Mouse (Mus musculus): ENCODE measurements at regions not wholly inside any gene's neighbourhood (a gene's known extent, or its start where the extent isn't known, plus 50 kb on each side); places are given as distances from the start of the nearest gene placed in this dataset.
"Not testable (repeated sequence)": the region's sequence is repeated elsewhere in the genome, so short reads cannot be mapped to it uniquely, and the experiment has no call there.

GRCm38 (mm10) chr3:56965444-56965843 is 336.3 kb downstream of the Tm4sf1 start:
- Histone ChIP-seq H3K4me1 (replicated peaks) (peaks cover 7% of the 10 kb centered on the region), H3K4me3 (no peak overlapping the region), H3K4me2 (no peak overlapping the region), H3K27ac (replicated peaks) (no peak overlapping the region), H3K9me3 (no peaks in the 10 kb centered on the region), H3K36me3 (no peaks in the 10 kb centered on the region), H3K9ac (no peak overlapping the region), H3K27me3 (no peaks in the 10 kb centered on the region)
- no peak for ATAC-seq (ENCODE audit: low FRiP score, low read depth)
- WGBS, result 88% methylated on average over 2 of the region's 2 CpGs

DNA sequence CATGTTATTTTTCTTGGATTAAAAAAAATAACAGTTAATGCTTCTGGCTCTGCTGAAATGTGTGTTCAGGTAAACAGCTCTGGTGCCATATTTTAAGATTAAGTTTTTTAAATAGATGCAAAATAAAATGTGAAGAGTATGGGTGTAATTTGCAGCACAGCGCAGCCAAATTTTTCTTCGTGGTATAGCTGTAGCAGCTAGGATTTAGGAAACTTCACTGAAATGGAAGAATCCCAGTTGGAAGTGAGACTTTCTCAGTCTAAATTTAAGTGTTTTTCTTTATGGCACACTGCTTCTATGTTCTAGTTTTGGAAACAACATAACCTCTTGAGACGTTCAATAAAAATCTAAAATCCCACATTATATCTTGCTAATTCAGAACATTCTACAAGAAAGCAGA is 337.6 kb downstream of the Tm4sf1 start:
- 92% methylated on average over 3 of the region's 3 CpGs for WGBS
- no peak overlapping the region for H3K9ac ChIP-seq
- H3K4me1 ChIP-seq (replicated peaks), result peaks cover 7% of the 10 kb centered on the region
- ATAC-seq (ENCODE audit: low FRiP score, low read depth), result no peak
- H3K27me3 ChIP-seq, result no peaks in the 10 kb centered on the region
- no peak overlapping the region for H3K4me2 ChIP-seq
- no peaks in the 10 kb centered on the region for H3K9me3 ChIP-seq
- no peaks in the 10 kb centered on the region for H3K36me3 ChIP-seq
- no peak overlapping the region for H3K27ac ChIP-seq (replicated peaks)
- no peak overlapping the region for H3K4me3 ChIP-seq

- Histone ChIP-seq H3K36me3 (no peaks in the 10 kb centered on the region), H3K4me3 (no peak overlapping the region), H3K27me3 (no peaks in the 10 kb centered on the region), H3K27ac (replicated peaks) (peak overlapping the region; percentile 17; the same call in 1 of the 2 replicates), H3K4me2 (no peak overlapping the region), H3K4me1 (replicated peaks) (peaks cover 7% of the 10 kb centered on the region), H3K9ac (no peak overlapping the region), H3K9me3 (no peaks in the 10 kb centered on the region)
- WGBS, result 83% methylated on average over 3 of the region's 3 CpGs
- no peak for ATAC-seq (ENCODE audit: low FRiP score, low read depth)
Observed at GRCm38 (mm10) chr3:56963251-56963650, 338.5 kb downstream of the Tm4sf1 start.

DNA sequence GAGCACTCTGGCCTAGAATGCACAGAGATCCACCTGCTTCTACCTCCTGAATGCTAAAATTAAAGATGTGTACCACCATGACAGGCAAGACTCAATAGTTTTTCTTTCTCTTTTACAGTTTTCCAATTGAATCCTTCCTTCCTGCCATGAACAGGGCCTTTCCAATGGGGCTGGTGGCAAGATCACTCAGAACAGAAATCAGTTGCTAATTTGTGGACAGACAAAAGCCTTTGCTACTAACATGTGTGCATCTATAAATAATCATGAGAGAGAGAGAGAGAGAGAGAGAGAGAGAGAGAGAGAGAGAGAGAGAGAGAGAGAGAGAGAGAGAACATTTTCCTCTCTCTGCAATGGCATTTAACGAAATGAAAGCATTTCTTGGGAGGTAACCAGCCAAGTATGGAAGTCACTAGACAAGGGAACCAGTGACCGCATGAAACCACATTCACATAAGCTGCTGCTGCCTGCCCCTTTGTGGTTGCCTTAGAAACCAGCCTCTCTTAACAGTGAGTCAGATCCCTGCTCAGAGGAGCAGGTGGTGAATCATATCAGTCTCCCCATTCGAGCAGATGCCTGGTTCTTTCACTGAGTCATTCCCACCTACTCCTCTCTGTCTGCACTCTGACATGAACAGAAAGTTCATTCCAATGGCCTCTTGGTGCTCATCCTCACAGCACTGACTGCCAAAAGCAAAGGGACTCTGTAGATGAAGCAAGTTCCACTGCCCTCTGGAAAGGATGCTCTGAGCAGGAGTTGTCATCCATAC is 339.4 kb downstream of the Tm4sf1 start:
- H3K27ac ChIP-seq (replicated peaks), result peak overlapping the region; percentile 17; the same call in 1 of the 2 replicates

DNA sequence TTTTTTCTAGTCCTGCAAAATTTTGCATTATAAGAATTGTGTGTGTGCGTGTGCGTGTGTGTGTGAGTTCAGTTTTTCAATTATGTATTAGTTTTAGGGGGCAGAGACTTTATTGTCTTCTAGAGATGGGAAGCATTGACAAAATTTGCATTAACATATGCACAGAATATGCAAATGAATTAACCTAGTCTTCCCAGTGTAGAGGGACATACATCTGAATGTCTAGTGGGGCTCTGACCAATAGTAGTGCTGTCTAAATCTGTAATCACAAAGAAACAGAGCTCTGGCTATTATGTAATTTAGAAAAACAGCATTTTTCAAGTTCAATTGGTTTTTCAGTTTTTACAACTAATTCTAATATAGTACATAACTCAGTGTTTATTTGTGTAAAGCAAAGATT is 344.8 kb downstream of the Tm4sf1 start:
- H3K9me3 ChIP-seq, result no peaks in the 10 kb centered on the region
- no peak overlapping the region for H3K4me2 ChIP-seq
- peaks cover 13% of the 10 kb centered on the region for H3K4me1 ChIP-seq (replicated peaks)
- no peaks in the 10 kb centered on the region for H3K36me3 ChIP-seq
- H3K27ac ChIP-seq (replicated peaks), result no peak overlapping the region
- H3K4me3 ChIP-seq, result no peak overlapping the region
- H3K9ac ChIP-seq, result no peak overlapping the region
- H3K27me3 ChIP-seq, result no peaks in the 10 kb centered on the region
- no peak for ATAC-seq (ENCODE audit: low FRiP score, low read depth)
- 64% methylated on average over 2 of the region's 2 CpGs for WGBS

More for the DNA sequence above, 339.4 kb downstream of the Tm4sf1 start:
- H3K27me3 ChIP-seq, result no peaks in the 10 kb centered on the region
- H3K9me3 ChIP-seq, result no peaks in the 10 kb centered on the region
- H3K4me3 ChIP-seq, result no peak overlapping the region
- WGBS, result 14% methylated on average over 3 of the region's 3 CpGs
- peak; percentile 91 for ATAC-seq (ENCODE audit: low FRiP score, low read depth)
- no peak overlapping the region for H3K9ac ChIP-seq
- peaks cover 11% of the 10 kb centered on the region for H3K4me1 ChIP-seq (replicated peaks)
- no peak overlapping the region for H3K4me2 ChIP-seq
- H3K36me3 ChIP-seq, result no peaks in the 10 kb centered on the region

- ATAC-seq (ENCODE audit: low FRiP score, low read depth), result 0 out of 2 replicates have a peak, but pooled peaks have one; percentile 33
- Histone ChIP-seq H3K4me2 (no peak overlapping the region), H3K9me3 (no peaks in the 10 kb centered on the region), H3K9ac (no peak overlapping the region), H3K27me3 (no peaks in the 10 kb centered on the region), H3K4me1 (replicated peaks) (peaks cover 13% of the 10 kb centered on the region), H3K36me3 (no peaks in the 10 kb centered on the region), H3K27ac (replicated peaks) (peak overlapping the region; percentile 52), H3K4me3 (no peak overlapping the region)
- WGBS, result 20% methylated on average over 2 of the region's 2 CpGs
Observed at GRCm38 (mm10) chr3:56955799-56956121, 346.0 kb downstream of the Tm4sf1 start.

DNA sequence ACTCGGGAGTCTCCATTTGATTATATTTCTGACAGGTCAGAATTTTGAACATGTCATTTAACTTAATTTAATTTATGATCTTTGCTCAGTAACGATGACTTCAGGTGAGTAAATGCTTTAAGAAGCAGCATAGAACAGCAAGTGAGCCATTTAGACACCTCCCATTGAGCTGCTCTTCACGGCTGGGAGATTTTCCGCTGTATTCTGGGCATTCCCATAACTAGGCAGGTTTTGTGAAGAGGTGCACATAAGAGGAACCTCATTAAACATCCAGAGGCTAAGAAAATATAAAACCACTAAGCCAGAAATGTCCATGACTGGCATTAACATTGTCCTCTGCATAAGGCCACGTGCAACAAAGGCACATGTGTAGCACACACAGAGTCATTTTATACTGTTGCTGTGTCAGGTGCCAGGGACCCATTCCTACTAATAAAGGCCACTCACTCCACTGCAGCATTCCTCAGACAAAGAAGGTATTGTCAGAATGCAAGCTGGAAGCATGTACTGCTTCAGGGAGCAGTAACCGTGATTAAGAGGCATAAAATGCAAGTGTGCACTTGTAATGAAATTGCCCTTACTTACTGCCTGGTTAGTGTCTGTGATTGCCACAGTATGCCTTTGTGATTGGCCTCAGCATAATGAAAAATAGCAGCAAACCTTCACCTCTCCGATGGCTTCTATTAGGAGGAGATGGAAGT is 346.5 kb downstream of the Tm4sf1 start:
- no peaks in the 10 kb centered on the region for H3K36me3 ChIP-seq
- 22% methylated on average over 7 of the region's 7 CpGs for whole genome bisulfite sequencing
- H3K9ac ChIP-seq, result no peak overlapping the region
- no peak overlapping the region for H3K4me3 ChIP-seq
- H3K4me1 ChIP-seq (replicated peaks), result peaks cover 13% of the 10 kb centered on the region
- peak overlapping the region; percentile 52 for H3K27ac ChIP-seq (replicated peaks)
- no peaks in the 10 kb centered on the region for H3K9me3 ChIP-seq
- no peak overlapping the region for H3K4me2 ChIP-seq
- no peaks in the 10 kb centered on the region for H3K27me3 ChIP-seq
- ATAC-seq (ENCODE audit: low FRiP score, low read depth), result peak; percentile 82; the same call in 1 of the 2 replicates

- not testable (repeated sequence) for H3K9me3 ChIP-seq; H3K4me2 ChIP-seq; H3K4me3 ChIP-seq; ATAC-seq (ENCODE audit: low FRiP score, low read depth); H3K4me1 ChIP-seq (replicated peaks); H3K27me3 ChIP-seq; H3K9ac ChIP-seq; H3K36me3 ChIP-seq; H3K27ac ChIP-seq (replicated peaks)
- WGBS, result no CpG with 5 or more reads among the region's 1 CpGs
Observed at GRCm38 (mm10) chr3:56942557-56942956, 359.2 kb downstream of the Tm4sf1 start.

GRCm38 (mm10) chr3:56928940-56929339 is 372.8 kb downstream of the Tm4sf1 start:
- not testable (repeated sequence) for ATAC-seq (ENCODE audit: low FRiP score, low read depth); H3K27me3 ChIP-seq; H3K4me3 ChIP-seq

GRCm38 (mm10) chr3:56898491-56898890 is 403.3 kb downstream of the Tm4sf1 start:
- no peaks in the 10 kb centered on the region for H3K9me3 ChIP-seq

More at GRCm38 (mm10) chr3:56928940-56929339, 372.8 kb downstream of the Tm4sf1 start:
- not testable (repeated sequence) for H3K9ac ChIP-seq; H3K4me1 ChIP-seq (replicated peaks); H3K27ac ChIP-seq (replicated peaks); H3K9me3 ChIP-seq; H3K36me3 ChIP-seq; H3K4me2 ChIP-seq
- WGBS, result 94% methylated on average over 1 of the region's 2 CpGs

DNA sequence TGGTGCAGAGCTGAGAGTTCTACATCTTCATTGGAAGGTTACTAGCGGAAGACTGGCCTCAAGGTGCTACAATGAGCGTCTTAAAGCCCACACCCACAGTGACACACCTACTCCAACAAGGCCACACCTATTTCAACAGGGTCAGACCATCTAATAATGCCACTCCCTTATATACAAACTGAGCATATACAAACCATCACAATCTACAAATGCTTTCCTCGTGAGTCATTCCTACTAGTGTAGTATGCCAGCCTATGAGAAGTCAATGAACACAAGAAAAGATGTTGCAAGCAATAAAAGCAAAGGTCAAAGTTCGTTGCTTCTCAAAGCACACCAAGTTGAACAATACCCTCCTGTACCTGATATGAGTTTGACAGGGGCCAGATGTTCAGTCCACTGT is 424.7 kb downstream of the Tm4sf1 start:
- H3K9ac ChIP-seq, result no peak overlapping the region
- no peaks in the 10 kb centered on the region for H3K36me3 ChIP-seq
- no peak overlapping the region for H3K4me2 ChIP-seq
- no peak for ATAC-seq (ENCODE audit: low FRiP score, low read depth)
- H3K4me3 ChIP-seq, result no peak overlapping the region
- no peaks in the 10 kb centered on the region for H3K27me3 ChIP-seq
- H3K27ac ChIP-seq (replicated peaks), result no peak overlapping the region
- H3K4me1 ChIP-seq (replicated peaks), result no peaks in the 10 kb centered on the region
- no peaks in the 10 kb centered on the region for H3K9me3 ChIP-seq
- 88% methylated on average over 4 of the region's 4 CpGs for WGBS

More at GRCm38 (mm10) chr3:56898491-56898890, 403.3 kb downstream of the Tm4sf1 start:
- Histone ChIP-seq H3K4me3 (no peak overlapping the region), H3K9ac (no peak overlapping the region), H3K4me1 (replicated peaks) (no peaks in the 10 kb centered on the region), H3K4me2 (no peak overlapping the region), H3K27ac (replicated peaks) (no peak overlapping the region), H3K27me3 (no peaks in the 10 kb centered on the region), H3K36me3 (no peaks in the 10 kb centered on the region)
- 85% methylated on average over 2 of the region's 2 CpGs for WGBS
- no peak for ATAC-seq (ENCODE audit: low FRiP score, low read depth)

DNA sequence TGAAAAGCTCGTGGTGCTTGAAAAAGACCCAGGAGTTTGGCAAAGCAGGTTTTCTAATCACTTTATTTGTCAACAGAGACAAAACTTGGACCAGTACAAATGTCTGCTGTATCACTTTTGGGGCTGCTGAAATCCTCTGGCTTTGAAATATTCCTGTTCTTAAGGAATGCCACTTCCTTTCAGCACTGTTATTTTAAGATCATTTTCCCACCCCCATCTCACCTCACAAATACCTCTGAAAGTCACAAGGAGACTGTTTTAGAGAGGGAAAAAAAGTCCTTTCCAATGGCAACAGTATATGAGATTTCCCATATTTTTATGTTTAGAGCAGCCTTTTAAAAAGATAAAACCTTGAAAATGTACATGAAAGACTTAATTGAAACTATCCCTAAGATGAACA is 438.2 kb downstream of the Tm4sf1 start:
- H3K4me1 ChIP-seq (replicated peaks), result no peaks in the 10 kb centered on the region
- WGBS, result 81% methylated on average over 1 of the region's 1 CpGs

More for the DNA sequence above, 438.2 kb downstream of the Tm4sf1 start:
- no peak overlapping the region for H3K4me2 ChIP-seq
- no peak for ATAC-seq (ENCODE audit: low FRiP score, low read depth)
- no peaks in the 10 kb centered on the region for H3K36me3 ChIP-seq
- no peak overlapping the region for H3K4me3 ChIP-seq
- no peak overlapping the region for H3K9ac ChIP-seq
- no peaks in the 10 kb centered on the region for H3K27me3 ChIP-seq
- no peaks in the 10 kb centered on the region for H3K9me3 ChIP-seq
- no peak overlapping the region for H3K27ac ChIP-seq (replicated peaks)
